Mouse (Mus musculus) neural tube, embryonic 11.5 days (tissue): Measurements from ENCODE around the gene Fscn2. TPM values are rescaled to one million over a fixed set of nuclear protein-coding genes. Genes with fewer than 3 reads are reported as not detected.

ENCODE experiments used
- ATAC-seq: fragments of 200-750 bp; cut with Nextera tagmentation; 2 replicates; pipeline ENCODE4 v1.8.0; 2017; ENCODE audit warnings: moderate number of reproducible peaks, mild to moderate bottlenecking, moderate TSS enrichment, moderate library complexity; ENCODE audit not compliant: insufficient read depth, low FRiP score, low TSS enrichment
- DNase-seq: peaks from one replicate; pipeline ENCODE4 v3.0.0-alpha.2; 2015; ENCODE audit warnings: low spot score
- H3K27ac ChIP-seq: fragments of 300-500 bp; sonication (generic); 2 replicates; pipeline ENCODE4 v1.5.1; 2014; ENCODE audit warnings: low read depth, mild to moderate bottlenecking, low read length
- H3K27me3 ChIP-seq: fragments of 300-500 bp; sonication (generic); 2 replicates; pipeline ENCODE4 v1.6.1; 2014; ENCODE audit warnings: mild to moderate bottlenecking, low read length, mixed read lengths; ENCODE audit not compliant: control insufficient read depth, insufficient read depth
- H3K36me3 ChIP-seq: fragments of 300-500 bp; sonication (generic); 2 replicates; pipeline ENCODE4 v1.6.1; 2014; ENCODE audit warnings: mild to moderate bottlenecking, low read length, moderate library complexity, mixed read lengths; ENCODE audit not compliant: control insufficient read depth, insufficient read depth
- H3K4me1 ChIP-seq: fragments of 300-500 bp; sonication (generic); 2 replicates; pipeline ENCODE4 v1.6.1; 2014; ENCODE audit warnings: low read length, mixed read lengths; ENCODE audit not compliant: control insufficient read depth, insufficient read depth
- H3K4me2 ChIP-seq: fragments of 300-500 bp; sonication (generic); 2 replicates; pipeline ENCODE4 v1.6.1; 2014; ENCODE audit warnings: low read depth, mild to moderate bottlenecking, moderate library complexity
- H3K4me3 ChIP-seq: fragments of 300-500 bp; sonication (generic); 2 replicates; pipeline ENCODE4 v1.5.1; 2014; ENCODE audit warnings: low read depth, low read length
- H3K9ac ChIP-seq: fragments of 300-500 bp; sonication (generic); 2 replicates; pipeline ENCODE4 v1.6.1; 2014; ENCODE audit warnings: mild to moderate bottlenecking, low read length
- H3K9me3 ChIP-seq: fragments of 300-500 bp; sonication (generic); 2 replicates; pipeline ENCODE4 v1.6.1; 2016; ENCODE audit warnings: low read length; ENCODE audit not compliant: control insufficient read depth
- WGBS: fragments of 180-500 bp; shearing (Covaris S2); extraction: QIAGEN DNeasy Blood & Tissue Kit; methylation state at CpG from one replicate; pipeline ENCODE4 v1.1.7; 2014; 5-methylcytosine and 5-hydroxymethylcytosine counted together
- polyA plus RNA-seq: library from polyadenylated mRNA; unstranded; fragments of >200 nt; fragmentation: Nextera tagmentation; extraction: Ambion mirVana; gene quantifications from 2 replicates; pipeline ENCODE4 v1.2.1, GENCODE M21; 2014

The Fscn2 gene
- polyA plus RNA-seq, 1 experiment from 2014 or later, result 0.81 TPM

GRCm38 (mm10) chr11:120317456-120317855 lies 43.9 kb upstream of the Fscn2 start:
- peak overlapping the region; percentile 93 for H3K27ac ChIP-seq
- H3K4me3 ChIP-seq, result no peak overlapping the region; the same call in 1 of the 2 replicates

GRCm38 (mm10) chr11:120319310-120319709 lies 42.0 kb upstream of the Fscn2 start:
- no peak for DNase-seq
- no peak overlapping the region for H3K4me3 ChIP-seq
- ATAC-seq, result no peak
- WGBS, result 90% methylated on average over 5 of the region's 5 CpGs
- no peaks in the 10 kb centered on the region for H3K27me3 ChIP-seq
- no peak overlapping the region for H3K9ac ChIP-seq
- H3K4me1 ChIP-seq, result peaks cover 15% of the 10 kb centered on the region
- H3K4me2 ChIP-seq, result no peak overlapping the region
- H3K27ac ChIP-seq, result no peak overlapping the region
- H3K9me3 ChIP-seq, result no peaks in the 10 kb centered on the region
- no peaks in the 10 kb centered on the region for H3K36me3 ChIP-seq

More at GRCm38 (mm10) chr11:120317456-120317855, 43.9 kb upstream of the Fscn2 start:
- peak overlapping the region; percentile 79; the same call in 1 of the 2 replicates for H3K9ac ChIP-seq
- H3K4me1 ChIP-seq, result peaks cover 15% of the 10 kb centered on the region
- no peaks in the 10 kb centered on the region for H3K27me3 ChIP-seq
- ATAC-seq (no peak), DNase-seq (no peak)
- 38% methylated on average over 7 of the region's 7 CpGs for WGBS
- H3K36me3 ChIP-seq, result no peaks in the 10 kb centered on the region
- peak overlapping the region; percentile 93 for H3K4me2 ChIP-seq
- H3K9me3 ChIP-seq, result no peaks in the 10 kb centered on the region

- Histone ChIP-seq H3K36me3 (no peaks in the 10 kb centered on the region), H3K4me2 (no peak overlapping the region), H3K9me3 (no peaks in the 10 kb centered on the region), H3K27ac (no peak overlapping the region), H3K4me1 (peaks cover 13% of the 10 kb centered on the region), H3K4me3 (no peak overlapping the region), H3K27me3 (no peaks in the 10 kb centered on the region), H3K9ac (no peak overlapping the region)
- 95% methylated on average over 10 of the region's 10 CpGs for WGBS
- no peak for DNase-seq
- ATAC-seq, result no peak
These were observed 41.2 kb upstream of the Fscn2 start for GRCm38 (mm10) chr11:120320156-120320555.

GRCm38 (mm10) chr11:120335431-120336021 lies 25.8 kb upstream of the Fscn2 start:
- no peak overlapping the region for H3K4me2 ChIP-seq
- H3K36me3 ChIP-seq, result no peaks in the 10 kb centered on the region
- no peak overlapping the region for H3K27ac ChIP-seq
- no peak for DNase-seq
- H3K9me3 ChIP-seq, result no peaks in the 10 kb centered on the region
- 85% methylated on average over 6 of the region's 6 CpGs for WGBS
- no peaks in the 10 kb centered on the region for H3K4me1 ChIP-seq
- H3K9ac ChIP-seq, result no peak overlapping the region
- H3K4me3 ChIP-seq, result no peak overlapping the region
- no peak for ATAC-seq
- no peaks in the 10 kb centered on the region for H3K27me3 ChIP-seq

GRCm38 (mm10) chr11:120337447-120337846 lies 23.9 kb upstream of the Fscn2 start:
- no peak overlapping the region for H3K4me2 ChIP-seq
- no peaks in the 10 kb centered on the region for H3K36me3 ChIP-seq
- H3K9me3 ChIP-seq, result no peaks in the 10 kb centered on the region
- H3K4me3 ChIP-seq, result no peak overlapping the region
- 43% methylated on average over 2 of the region's 2 CpGs for WGBS
- ATAC-seq (no peak), DNase-seq (no peak)
- H3K4me1 ChIP-seq, result no peaks in the 10 kb centered on the region
- no peak overlapping the region for H3K27ac ChIP-seq
- no peak overlapping the region for H3K9ac ChIP-seq
- no peaks in the 10 kb centered on the region for H3K27me3 ChIP-seq

- ATAC-seq (no peak), DNase-seq (no peak)
- 70% methylated on average over 3 of the region's 3 CpGs for WGBS
- no peak overlapping the region for H3K27ac ChIP-seq
- H3K4me3 ChIP-seq, result no peak overlapping the region
- H3K4me2 ChIP-seq, result no peak overlapping the region
- no peaks in the 10 kb centered on the region for H3K36me3 ChIP-seq
- no peak overlapping the region for H3K9ac ChIP-seq
- H3K9me3 ChIP-seq, result no peaks in the 10 kb centered on the region
- H3K4me1 ChIP-seq, result no peaks in the 10 kb centered on the region
- H3K27me3 ChIP-seq, result no peaks in the 10 kb centered on the region
These were observed 22.5 kb upstream of the Fscn2 start for GRCm38 (mm10) chr11:120338786-120339185.

- no peak overlapping the region for H3K4me2 ChIP-seq
- no peak overlapping the region for H3K9ac ChIP-seq
- H3K9me3 ChIP-seq, result no peaks in the 10 kb centered on the region
- DNase-seq (peak; percentile 9), ATAC-seq (no peak)
- H3K36me3 ChIP-seq, result no peaks in the 10 kb centered on the region
- no peaks in the 10 kb centered on the region for H3K4me1 ChIP-seq
- no peaks in the 10 kb centered on the region for H3K27me3 ChIP-seq
- WGBS, result 87% methylated on average over 10 of the region's 10 CpGs
- no peak overlapping the region for H3K27ac ChIP-seq
- no peak overlapping the region for H3K4me3 ChIP-seq
These were observed 21.3 kb upstream of the Fscn2 start for GRCm38 (mm10) chr11:120339978-120340513.

- H3K9me3 ChIP-seq, result no peaks in the 10 kb centered on the region
- DNase-seq (peak; percentile 3), ATAC-seq (no peak)
- H3K4me1 ChIP-seq, result no peaks in the 10 kb centered on the region
- H3K4me2 ChIP-seq, result no peak overlapping the region
- H3K27ac ChIP-seq, result no peak overlapping the region
- no peak overlapping the region for H3K4me3 ChIP-seq
- WGBS, result 90% methylated on average over 4 of the region's 4 CpGs
- H3K36me3 ChIP-seq, result 0 out of 2 replicates have a peak, but pooled peaks cover 2% of the 10 kb centered on the region
- H3K27me3 ChIP-seq, result no peaks in the 10 kb centered on the region
- no peak overlapping the region for H3K9ac ChIP-seq
These were observed 19.7 kb upstream of the Fscn2 start for GRCm38 (mm10) chr11:120341661-120342060.

- Histone ChIP-seq H3K9ac (no peak overlapping the region), H3K27me3 (no peaks in the 10 kb centered on the region), H3K4me1 (no peaks in the 10 kb centered on the region), H3K4me3 (no peak overlapping the region), H3K9me3 (no peaks in the 10 kb centered on the region), H3K4me2 (no peak overlapping the region), H3K27ac (no peak overlapping the region), H3K36me3 (0 out of 2 replicates have a peak, but pooled peaks cover 2% of the 10 kb centered on the region)
- DNase-seq (peak; percentile 5), ATAC-seq (no peak)
- WGBS, result 91% methylated on average over 5 of the region's 5 CpGs
These were observed 18.6 kb upstream of the Fscn2 start for GRCm38 (mm10) chr11:120342656-120343160.
